Mouse (Mus musculus) liver, embryonic 16.5 days (tissue): ENCODE measurements around the gene Cmah. TPM values are rescaled to one million over a fixed set of nuclear protein-coding genes. Genes with fewer than 3 reads are reported as not detected.

Source experiments
- ATAC-seq: fragments of 200-750 bp; cut with Nextera tagmentation; 2 replicates; pipeline ENCODE4 v1.8.0; 2017; ENCODE audit warnings: low read depth, mild to moderate bottlenecking, moderate number of reproducible peaks, moderate library complexity
- H3K27ac ChIP-seq: fragments of 300-500 bp; sonication (generic); 2 replicates; pipeline ENCODE4 v1.5.1; 2014; ENCODE audit warnings: mild to moderate bottlenecking, low read length
- H3K27me3 ChIP-seq: fragments of 300-500 bp; sonication (generic); 2 replicates; pipeline ENCODE4 v1.6.1; 2014; ENCODE audit warnings: low read depth, low read length, mixed read lengths; ENCODE audit not compliant: control insufficient read depth, insufficient read depth
- H3K36me3 ChIP-seq: fragments of 300-500 bp; sonication (generic); 2 replicates; pipeline ENCODE4 v1.6.1; 2014; ENCODE audit warnings: mild to moderate bottlenecking; ENCODE audit not compliant: control insufficient read depth, insufficient read depth
- H3K4me1 ChIP-seq: fragments of 300-500 bp; sonication (generic); 2 replicates; pipeline ENCODE4 v1.6.1; 2014; ENCODE audit warnings: low read depth, low read length, mixed read lengths; ENCODE audit not compliant: control insufficient read depth
- H3K4me2 ChIP-seq: fragments of 300-500 bp; sonication (generic); 2 replicates; pipeline ENCODE4 v1.6.1; 2014; ENCODE audit warnings: low read depth, low read length, mixed read lengths
- H3K4me3 ChIP-seq: fragments of 300-500 bp; sonication (generic); 2 replicates; pipeline ENCODE4 v1.5.1; 2014; ENCODE audit warnings: low read depth, mild to moderate bottlenecking, low read length
- H3K9ac ChIP-seq: fragments of 300-500 bp; sonication (generic); 2 replicates; pipeline ENCODE4 v1.6.1; 2014; ENCODE audit warnings: low read depth, low read length
- H3K9me3 ChIP-seq: fragments of 300-500 bp; sonication (generic); replicated peaks from 2 replicates; pipeline ENCODE4 v1.6.1; 2016; ENCODE audit warnings: low read length; ENCODE audit not compliant: control insufficient read depth
- WGBS: fragments of 180-500 bp; shearing (Covaris S2); extraction: QIAGEN DNeasy Blood & Tissue Kit; methylation state at CpG from one replicate; pipeline ENCODE4 v1.1.7; 2014; ENCODE audit not compliant: insufficient replicate concordance; 5-methylcytosine and 5-hydroxymethylcytosine counted together
- polyA plus RNA-seq: library from polyadenylated mRNA; unstranded; fragments of >200 nt; fragmentation: Nextera tagmentation; extraction: Ambion mirVana; gene quantifications from 2 replicates; pipeline ENCODE4 v1.2.1, GENCODE M21; 2015

The Cmah gene
- polyA plus RNA-seq, 1 experiment from 2014 or later = 1.6 TPM

GRCm38 (mm10) chr13:24336818-24337217, 9.6 kb downstream of the Cmah start:
- no peak overlapping the region for H3K27ac ChIP-seq
- H3K9me3 ChIP-seq = no peaks in the 10 kb centered on the region
- no peaks in the 10 kb centered on the region for H3K27me3 ChIP-seq
- 43% methylated on average over 4 of the region's 4 CpGs for WGBS
- no peak overlapping the region for H3K4me2 ChIP-seq
- H3K36me3 ChIP-seq = no peaks in the 10 kb centered on the region
- H3K4me3 ChIP-seq = no peak overlapping the region
- H3K4me1 ChIP-seq = peaks cover 9% of the 10 kb centered on the region
- ATAC-seq = no peak
- H3K9ac ChIP-seq = no peak overlapping the region

DNA sequence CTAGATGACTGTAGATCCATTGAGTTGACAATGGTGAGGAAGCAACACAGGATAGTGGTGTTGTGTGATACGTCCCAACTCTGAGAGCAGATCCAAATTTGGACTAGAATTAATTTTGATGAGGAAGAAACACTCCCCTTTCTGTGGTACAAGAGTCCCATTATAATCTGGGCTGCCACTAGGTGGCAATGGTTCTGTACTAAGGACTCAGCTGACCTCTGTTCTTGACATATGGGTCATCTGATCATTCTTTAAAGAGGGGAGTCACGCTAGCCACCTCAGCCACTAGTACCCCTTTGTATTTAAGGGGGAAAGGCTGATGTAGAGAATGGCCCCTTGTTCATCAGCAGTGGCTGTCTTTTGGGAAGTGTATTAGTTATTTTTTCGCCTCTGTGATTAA, 10.7 kb downstream of the Cmah start:
- H3K9ac ChIP-seq = no peak overlapping the region
- ATAC-seq = peak; percentile 47
- H3K27me3 ChIP-seq = no peaks in the 10 kb centered on the region
- no peaks in the 10 kb centered on the region for H3K36me3 ChIP-seq
- no peaks in the 10 kb centered on the region for H3K9me3 ChIP-seq
- 11% methylated on average over 3 of the region's 3 CpGs for WGBS
- H3K4me2 ChIP-seq = peak overlapping the region; percentile 33; the same call in 1 of the 2 replicates
- 0 out of 2 replicates have a peak overlapping the region, but pooled peaks have one; percentile 29 for H3K27ac ChIP-seq
- H3K4me1 ChIP-seq = peaks cover 9% of the 10 kb centered on the region
- no peak overlapping the region for H3K4me3 ChIP-seq

DNA sequence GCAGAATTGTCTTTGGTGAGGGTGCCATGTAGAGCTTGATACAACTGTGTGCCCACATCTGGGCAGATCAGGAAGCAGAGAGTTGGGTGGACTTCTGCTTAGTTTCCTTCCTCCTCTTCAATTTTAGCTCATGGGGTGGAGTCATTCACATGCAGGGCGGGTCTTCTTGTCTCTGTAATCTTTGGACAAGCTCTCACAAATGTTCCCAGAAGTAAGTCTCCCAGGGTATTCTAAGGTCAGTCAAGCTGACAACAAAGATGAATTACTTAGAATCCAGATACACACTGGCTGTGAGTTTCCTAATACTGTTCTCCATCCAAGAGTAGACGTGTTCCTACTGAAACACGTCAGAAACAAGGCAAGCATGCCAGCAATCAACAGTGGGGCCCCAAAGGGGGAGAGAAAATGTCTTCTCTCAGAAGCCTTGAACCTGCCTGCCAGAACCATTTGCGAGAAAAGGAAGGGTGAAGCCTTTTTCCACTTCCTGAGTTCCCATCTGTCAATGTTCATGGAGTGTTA, 11.2 kb downstream of the Cmah start:
- 19% methylated on average over 4 of the region's 4 CpGs for WGBS
- no peak overlapping the region for H3K4me3 ChIP-seq
- H3K4me1 ChIP-seq = peaks cover 9% of the 10 kb centered on the region
- H3K27ac ChIP-seq = no peak overlapping the region
- peak overlapping the region; percentile 33; the same call in 1 of the 2 replicates for H3K4me2 ChIP-seq
- no peaks in the 10 kb centered on the region for H3K9me3 ChIP-seq
- no peaks in the 10 kb centered on the region for H3K27me3 ChIP-seq
- H3K36me3 ChIP-seq = no peaks in the 10 kb centered on the region
- 0 out of 2 replicates have a peak, but pooled peaks have one; percentile 35 for ATAC-seq
- H3K9ac ChIP-seq = no peak overlapping the region

DNA sequence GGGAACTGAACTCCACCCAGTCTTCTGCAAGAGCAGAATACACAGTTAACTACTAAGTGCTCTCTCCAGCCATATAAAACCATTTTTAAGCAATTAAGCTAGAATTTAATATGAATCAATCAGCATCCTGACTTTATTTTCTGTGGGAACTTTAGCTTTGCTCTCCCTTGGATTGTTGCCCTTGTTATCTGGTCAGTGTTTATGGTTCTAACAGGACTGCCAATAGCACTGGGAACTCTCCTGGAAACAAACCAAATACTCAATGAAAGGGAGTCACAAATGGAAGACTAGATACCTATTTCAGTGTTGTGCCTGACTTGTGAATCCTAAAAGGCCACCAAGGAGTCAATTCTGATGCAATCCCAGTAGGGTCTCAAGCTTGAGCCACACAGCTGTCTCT, 12.7 kb downstream of the Cmah start:
- no peak overlapping the region for H3K4me2 ChIP-seq
- H3K4me3 ChIP-seq = no peak overlapping the region
- H3K36me3 ChIP-seq = no peaks in the 10 kb centered on the region
- H3K27ac ChIP-seq = no peak overlapping the region
- H3K9me3 ChIP-seq = no peaks in the 10 kb centered on the region
- no peak for ATAC-seq
- peaks cover 9% of the 10 kb centered on the region for H3K4me1 ChIP-seq
- H3K9ac ChIP-seq = no peak overlapping the region
- no peaks in the 10 kb centered on the region for H3K27me3 ChIP-seq

DNA sequence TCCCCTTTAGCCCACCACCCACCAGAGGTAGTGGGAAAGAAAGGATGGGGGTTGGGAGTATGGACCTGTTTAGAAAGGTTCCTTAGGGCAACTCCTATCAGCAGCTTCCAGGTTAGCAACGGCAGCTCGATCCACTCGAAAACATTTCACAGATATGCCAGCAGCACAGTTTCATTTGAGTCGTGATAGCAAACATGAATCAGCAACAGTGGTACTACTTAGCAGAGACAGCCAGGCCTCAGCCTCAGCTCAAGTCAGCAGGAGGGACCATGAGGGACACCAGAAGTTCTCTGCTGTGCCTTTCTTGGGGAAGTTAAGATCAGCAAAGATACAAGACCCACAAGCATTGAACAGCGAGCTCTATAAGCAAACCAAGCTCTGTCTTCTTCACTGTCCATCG, 13.3 kb downstream of the Cmah start:
- Histone ChIP-seq H3K36me3 (no peaks in the 10 kb centered on the region), H3K27ac (no peak overlapping the region), H3K4me1 (peaks cover 9% of the 10 kb centered on the region), H3K4me2 (no peak overlapping the region), H3K4me3 (no peak overlapping the region), H3K9me3 (no peaks in the 10 kb centered on the region), H3K9ac (no peak overlapping the region), H3K27me3 (no peaks in the 10 kb centered on the region)
- 32% methylated on average over 6 of the region's 6 CpGs for WGBS
- ATAC-seq = no peak

- Histone ChIP-seq H3K4me3 (no peak overlapping the region), H3K4me2 (no peak overlapping the region), H3K36me3 (no peaks in the 10 kb centered on the region), H3K27ac (no peak overlapping the region), H3K27me3 (no peaks in the 10 kb centered on the region), H3K9ac (no peak overlapping the region), H3K9me3 (no peaks in the 10 kb centered on the region), H3K4me1 (peaks cover 9% of the 10 kb centered on the region)
- WGBS = 58% methylated on average over 4 of the region's 4 CpGs
- no peak for ATAC-seq
Observed at GRCm38 (mm10) chr13:24342091-24342490, 14.9 kb downstream of the Cmah start.

DNA sequence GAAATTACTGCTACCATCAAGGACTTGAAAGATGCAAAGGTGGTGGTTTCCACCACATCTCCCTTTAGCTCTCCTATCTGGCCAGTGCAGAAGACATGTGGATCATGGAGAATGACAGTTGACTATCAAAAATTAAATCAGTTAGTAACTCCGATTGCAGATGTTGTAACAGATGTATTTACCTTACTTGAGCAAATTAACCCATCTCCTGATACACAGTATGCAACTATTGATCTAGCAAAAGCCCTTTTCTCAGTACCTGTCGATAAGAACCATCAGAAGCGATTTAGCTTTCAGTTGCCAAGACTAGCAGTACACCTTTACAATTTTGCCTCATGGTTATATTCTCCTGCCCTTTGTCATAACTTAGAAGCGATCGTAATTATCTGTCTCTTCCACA, 25.8 kb downstream of the Cmah start:
- H3K4me2 ChIP-seq = no peak overlapping the region
- 68% methylated on average over 5 of the region's 5 CpGs for WGBS
- H3K9ac ChIP-seq = no peak overlapping the region
- no peaks in the 10 kb centered on the region for H3K4me1 ChIP-seq
- H3K4me3 ChIP-seq = no peak overlapping the region
- H3K27me3 ChIP-seq = no peaks in the 10 kb centered on the region
- no peak for ATAC-seq
- no peaks in the 10 kb centered on the region for H3K36me3 ChIP-seq
- H3K9me3 ChIP-seq = no peaks in the 10 kb centered on the region
- H3K27ac ChIP-seq = no peak overlapping the region

- H3K27me3 ChIP-seq = no peaks in the 10 kb centered on the region
- H3K4me1 ChIP-seq = no peaks in the 10 kb centered on the region
- no peaks in the 10 kb centered on the region for H3K36me3 ChIP-seq
- H3K4me3 ChIP-seq = no peak overlapping the region
- H3K9ac ChIP-seq = no peak overlapping the region
- no peak for ATAC-seq
- no peak overlapping the region for H3K4me2 ChIP-seq
- H3K9me3 ChIP-seq = no peaks in the 10 kb centered on the region
- 64% methylated on average over 5 of the region's 5 CpGs for WGBS
- H3K27ac ChIP-seq = no peak overlapping the region
Observed at GRCm38 (mm10) chr13:24354751-24355150, 27.5 kb downstream of the Cmah start.

- no peak for ATAC-seq
- 66% methylated on average over 1 of the region's 1 CpGs for WGBS
- Histone ChIP-seq H3K4me1 (no peaks in the 10 kb centered on the region), H3K9me3 (no peaks in the 10 kb centered on the region), H3K27ac (no peak overlapping the region), H3K36me3 (no peaks in the 10 kb centered on the region), H3K4me3 (no peak overlapping the region), H3K27me3 (no peaks in the 10 kb centered on the region), H3K9ac (no peak overlapping the region), H3K4me2 (no peak overlapping the region)
Observed at GRCm38 (mm10) chr13:24359181-24359580, 32.0 kb downstream of the Cmah start.
